Mouse (Mus musculus) myocyte (in vitro differentiated cells): ENCODE measurements at regions not wholly inside any gene's neighbourhood (a gene's known extent, or its start where the extent isn't known, plus 50 kb on each side); places are given as distances from the start of the nearest gene placed in this dataset.
"Not testable (repeated sequence)": the region's sequence is repeated elsewhere in the genome, so short reads cannot be mapped to it uniquely, and the experiment has no call there.

ENCODE experiments used
- MYOD1 ChIP-seq, 3 experiments: IDR thresholded peaks; one replicate each; pipeline ENCODE4 v1.6.1; 2011; ENCODE audit warnings: control low read depth in 2 of 3, low read depth in 2 of 3, mild to moderate bottlenecking in 2 of 3, moderate library complexity in 1 of 3; ENCODE audit not compliant: insufficient read length in 2 of 3, control insufficient read depth in 1 of 3
- POLR2A ChIP-seq: IDR thresholded peaks from one replicate; pipeline ENCODE4 v1.6.1; 2011; ENCODE audit warnings: low read depth, mild to moderate bottlenecking, control low read depth, moderate library complexity; ENCODE audit not compliant: insufficient read length
- POLR2AphosphoS2 ChIP-seq: IDR thresholded peaks from one replicate; pipeline ENCODE4 v1.6.1; 2011; ENCODE audit warnings: low read depth, control low read depth; ENCODE audit not compliant: insufficient read length
- SRF ChIP-seq: IDR thresholded peaks from one replicate; pipeline ENCODE4 v1.6.1; 2011; ENCODE audit warnings: low read depth; ENCODE audit not compliant: control insufficient read depth, insufficient read length
- TCF12 ChIP-seq: IDR thresholded peaks from one replicate; pipeline ENCODE4 v1.6.1; 2011; ENCODE audit warnings: mild to moderate bottlenecking, control low read depth; ENCODE audit not compliant: poor library complexity, insufficient read depth, severe bottlenecking

DNA sequence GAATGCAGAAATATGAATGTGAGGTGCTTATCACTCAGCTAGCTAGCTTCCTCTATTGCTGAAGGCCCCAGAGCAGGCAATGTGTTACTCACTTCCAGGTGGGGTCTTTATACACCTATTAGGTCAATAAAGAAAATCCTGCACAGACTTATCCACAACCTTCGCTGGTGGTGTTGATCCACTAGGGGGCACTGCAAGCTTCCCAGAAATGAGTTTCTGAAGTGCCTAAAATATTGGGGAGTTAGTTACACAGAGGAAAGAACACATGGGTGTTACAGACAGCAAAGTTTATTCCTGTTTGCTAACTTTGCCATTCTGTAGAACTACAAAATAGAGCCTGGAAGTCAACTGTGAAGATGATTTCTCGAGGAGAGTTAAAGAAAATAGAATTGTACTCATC is 836.9 kb downstream of the Dad1 start:
- TF ChIP-seq POLR2A; TCF12; SRF; POLR2AphosphoS2; MYOD1 (IDR thresholded peaks at IDR 0.05; ENCODE audit: control insufficient read depth in 1 of 3, insufficient read length in 2 of 3, low read depth in 2 of 3): not testable (repeated sequence)
